Mouse (Mus musculus) spleen, postnatal 4 days (tissue): ENCODE measurements at regions not wholly inside any gene's neighbourhood (a gene's known extent, or its start where the extent isn't known, plus 50 kb on each side); places are given as distances from the start of the nearest gene placed in this dataset.

ENCODE experiments used
- DNase-seq, 2 experiments: peaks; one replicate each; pipeline ENCODE4 v3.0.0; 2022; ENCODE audit warnings: low spot score in 2 of 2

DNA sequence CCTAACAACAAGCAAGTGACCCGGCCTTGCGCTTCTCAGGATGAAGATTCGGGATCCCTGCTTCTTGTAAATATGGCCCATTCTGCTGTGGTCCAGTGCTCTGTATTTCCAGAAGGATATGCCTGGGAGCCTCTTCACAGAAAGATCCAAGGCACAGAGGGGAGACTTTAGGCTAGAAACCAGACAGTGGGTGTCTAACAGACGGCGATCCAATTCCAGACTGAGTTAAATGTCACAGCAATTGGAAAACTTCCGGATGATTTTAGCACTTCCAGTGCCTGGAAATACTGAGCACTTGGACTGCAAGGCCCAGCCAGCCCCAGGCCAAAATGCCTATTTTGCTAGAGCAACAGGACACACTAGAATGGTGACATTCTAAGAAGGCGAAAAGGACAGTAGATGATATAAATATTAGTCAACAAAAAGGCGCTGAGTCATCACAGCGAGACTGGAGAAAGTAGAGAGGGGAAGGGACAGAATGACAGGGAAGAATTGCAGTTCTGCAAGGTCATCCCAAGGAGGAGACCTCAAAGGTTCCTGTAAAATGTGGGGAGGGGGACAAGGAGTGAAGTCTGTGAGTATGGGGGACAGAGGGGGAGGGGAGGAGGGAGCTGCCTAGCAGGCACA is 111.7 kb upstream of the Msx2 start:
- no peak for DNase-seq

DNA sequence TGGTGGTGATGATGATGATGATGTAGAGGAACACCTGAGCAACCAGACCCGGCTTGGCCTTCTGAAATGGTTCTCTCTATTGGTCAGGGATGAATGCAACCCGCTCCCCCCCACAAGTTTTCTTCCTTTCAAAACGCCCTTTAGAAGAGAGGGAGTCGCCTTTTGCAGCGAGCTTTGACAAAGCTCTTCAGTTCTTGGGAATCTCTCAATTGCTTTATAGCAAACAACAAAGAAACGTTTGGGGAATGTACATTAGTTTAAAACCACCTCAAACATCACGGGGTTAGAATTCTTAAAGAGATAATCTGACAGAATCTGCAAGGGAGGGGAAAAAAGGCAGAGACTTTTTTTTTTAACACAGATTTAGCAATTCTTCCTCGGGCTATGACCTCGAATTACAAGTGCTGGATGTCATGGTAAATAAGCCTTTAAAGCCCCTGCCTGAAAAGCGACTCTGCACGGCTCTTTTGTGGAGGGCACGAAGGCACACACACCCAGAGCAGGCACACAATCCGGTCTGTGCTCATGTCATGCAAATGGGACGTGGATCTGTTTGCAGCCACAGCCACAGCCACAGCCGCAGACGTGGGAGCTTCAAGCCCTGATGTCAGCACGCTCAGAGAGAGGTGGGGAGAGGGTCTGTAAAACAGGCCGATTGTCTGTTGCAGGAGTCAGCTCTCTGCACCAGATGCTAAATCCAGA is 81.2 kb upstream of the Msx2 start:
- no peak for DNase-seq

DNA sequence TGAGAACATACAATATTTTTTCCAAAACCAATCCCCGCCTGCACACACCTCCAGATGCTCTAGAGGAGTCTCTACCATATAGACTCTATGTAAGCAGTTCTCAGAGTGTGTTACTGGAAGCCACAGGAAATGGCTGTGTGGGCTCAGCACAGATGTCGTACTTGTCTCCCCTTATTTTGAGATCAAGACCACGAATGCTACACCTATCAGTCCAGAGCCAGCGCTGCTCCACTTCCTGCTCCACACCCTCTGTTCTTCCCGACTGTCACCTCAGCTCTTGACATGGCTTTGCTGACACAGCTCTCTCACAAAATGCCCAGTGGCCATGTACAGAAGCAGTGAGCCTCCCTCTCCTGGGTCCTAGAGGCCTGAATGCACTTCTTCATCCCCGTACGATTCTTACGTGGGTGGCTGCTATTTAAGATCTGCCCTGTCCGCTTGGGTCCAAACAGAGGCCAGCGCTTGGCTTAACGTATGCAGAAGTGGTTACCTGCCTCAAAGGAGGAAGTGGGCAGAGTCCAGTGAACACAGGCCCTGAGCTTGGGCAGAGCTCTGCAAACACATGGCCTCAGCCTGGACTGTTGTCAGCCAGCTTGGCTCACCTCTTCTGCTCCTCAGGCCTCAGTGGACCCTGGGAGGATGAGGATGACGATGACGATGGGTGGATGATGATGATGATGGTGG is 80.5 kb upstream of the Msx2 start:
- no peak for DNase-seq

DNA sequence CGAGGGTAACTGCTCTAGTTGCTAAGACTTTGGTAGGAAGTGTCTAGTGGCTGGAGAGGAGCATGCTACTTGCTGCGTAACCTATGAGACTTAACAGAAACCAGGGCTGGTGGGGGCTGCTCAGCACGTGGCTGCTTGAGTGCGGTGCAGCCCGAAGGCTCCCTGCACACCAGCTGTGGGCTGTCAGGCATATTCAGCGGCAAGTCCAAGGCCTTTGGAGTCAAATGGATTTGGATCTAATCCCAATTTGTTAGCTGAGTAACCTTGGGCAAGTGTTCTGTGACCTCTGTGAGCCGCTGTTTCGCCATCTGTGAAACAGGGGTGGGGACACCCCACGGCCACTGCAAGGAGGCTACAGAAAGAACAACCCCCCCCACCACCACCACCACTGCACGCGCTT is 75.5 kb upstream of the Msx2 start:
- no peak for DNase-seq

DNA sequence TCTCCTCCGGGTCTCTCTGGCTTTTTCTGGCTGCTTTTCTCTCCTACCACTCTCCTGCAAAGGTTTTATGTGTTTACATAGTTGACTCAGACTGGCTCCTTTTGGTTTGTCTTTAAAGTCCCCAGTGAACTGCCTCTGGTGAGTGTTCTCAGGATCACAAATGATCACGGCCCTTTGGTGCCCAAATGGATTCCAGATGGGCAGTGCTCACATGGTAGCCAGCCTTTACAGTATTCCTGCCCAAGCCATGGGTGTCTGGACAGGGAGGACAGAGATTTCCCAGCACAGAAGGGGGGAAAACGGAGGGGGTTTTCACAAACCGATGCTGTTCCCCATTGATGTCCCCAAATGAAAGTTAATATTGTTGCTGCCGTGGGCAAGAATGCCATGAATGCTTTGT is 70.4 kb upstream of the Msx2 start:
- no peak for DNase-seq

DNA sequence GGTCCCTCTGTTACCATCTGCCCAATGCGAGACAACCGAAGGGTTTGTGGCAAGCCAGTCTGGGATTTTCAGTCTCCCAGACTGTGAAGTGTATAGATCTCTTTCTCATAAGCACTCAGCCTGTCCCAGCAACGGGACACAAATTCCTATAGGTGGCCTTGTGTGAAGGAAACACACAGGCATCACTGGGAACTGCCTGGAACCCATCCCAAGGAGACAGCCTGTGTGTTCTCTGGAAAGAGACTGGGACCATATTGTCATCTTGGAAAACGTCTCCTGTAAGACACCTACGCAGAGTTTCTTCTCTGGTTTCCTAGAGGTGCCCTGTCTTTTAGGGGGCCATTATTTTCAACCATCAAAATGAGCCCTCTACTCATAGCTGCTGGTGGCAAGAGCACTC is 66.9 kb upstream of the Msx2 start:
- no peak for DNase-seq

DNA sequence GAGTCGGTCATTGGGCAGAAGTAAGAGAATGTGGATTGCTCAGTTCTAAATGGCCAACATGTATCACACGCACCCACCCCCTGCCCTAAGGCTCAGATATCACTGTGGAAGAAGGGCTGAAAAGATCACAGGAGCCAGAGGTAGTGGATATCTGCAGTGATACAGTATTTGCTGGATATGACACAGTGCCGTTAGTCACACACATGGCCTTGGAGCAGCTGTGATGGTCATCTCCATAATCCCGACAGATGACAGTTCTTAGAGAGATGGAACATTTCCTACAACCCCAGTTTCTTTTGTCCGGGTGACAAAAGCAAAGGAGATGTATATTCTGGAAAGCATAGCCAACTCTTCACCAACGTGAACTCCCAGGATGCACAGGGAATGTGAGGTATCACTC is 65.1 kb upstream of the Msx2 start:
- DNase-seq = no peak

DNA sequence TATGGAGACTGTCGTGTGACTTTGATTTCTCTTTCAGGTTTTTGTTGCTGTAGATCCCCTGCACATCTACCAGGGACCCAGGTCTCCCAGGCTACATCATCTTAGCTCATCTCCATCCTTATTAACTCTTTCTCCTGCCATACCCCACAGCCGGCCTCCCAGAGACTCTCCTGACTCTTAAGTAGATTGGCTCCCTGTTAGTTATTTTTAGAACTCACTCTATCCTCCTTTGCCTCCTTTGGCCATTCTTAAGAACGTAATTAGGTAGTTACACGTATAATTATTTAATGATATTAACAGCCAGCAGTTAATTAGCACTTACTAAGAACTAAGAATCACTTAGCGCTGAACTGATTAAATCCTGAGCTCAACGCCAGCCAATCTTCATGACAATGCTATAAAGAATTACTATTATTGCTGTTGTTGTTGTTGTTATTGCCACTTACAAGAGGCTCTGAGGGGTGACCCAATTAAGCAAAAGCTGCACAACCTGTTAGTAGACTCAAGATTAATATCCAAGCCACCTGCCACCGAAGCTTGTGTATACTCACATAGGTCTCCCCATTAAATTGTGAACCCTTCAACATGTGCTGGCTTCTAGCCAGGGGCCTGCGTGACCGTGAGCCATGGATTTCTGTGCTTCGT is 63.0 kb upstream of the Msx2 start:
- DNase-seq = no peak

DNA sequence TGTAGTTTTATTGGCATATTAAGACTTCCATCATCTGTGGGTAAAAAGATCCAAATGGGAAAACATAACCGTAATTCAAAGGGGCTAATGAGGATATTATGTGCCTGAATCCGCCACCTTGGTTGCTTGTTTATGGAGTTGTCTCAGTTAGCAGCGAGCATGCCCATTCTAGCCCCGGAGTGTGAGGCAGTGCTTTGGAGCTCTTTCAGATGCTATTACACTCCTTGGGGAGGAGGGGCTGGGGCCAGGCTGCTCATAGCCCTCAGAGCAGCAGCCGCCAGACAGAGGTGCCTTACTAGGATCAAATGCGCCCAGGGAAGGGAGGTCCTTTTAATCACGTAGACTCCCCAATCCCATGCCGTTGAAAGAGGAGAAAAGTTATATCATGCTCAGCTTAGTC is 60.9 kb upstream of the Msx2 start:
- DNase-seq = no peak

DNA sequence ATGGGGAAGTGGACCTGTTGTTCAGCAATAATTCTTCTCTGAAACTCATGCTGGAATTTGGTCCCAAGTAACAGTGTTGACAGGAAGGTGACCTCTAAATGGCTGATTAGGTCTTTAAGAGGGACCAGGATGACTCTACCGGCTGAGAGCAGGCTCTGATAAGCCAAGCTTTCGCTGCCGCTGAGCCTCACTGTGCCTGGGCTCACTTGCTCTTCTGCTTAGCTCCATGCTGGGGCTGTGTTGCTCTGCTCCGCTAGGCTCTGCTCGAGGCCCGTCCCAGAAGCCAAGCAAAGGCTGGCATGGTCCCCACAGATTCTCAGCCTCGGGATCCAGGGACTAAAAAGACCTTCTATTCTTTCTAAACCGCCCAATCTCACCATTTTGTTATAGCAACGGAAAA is 54.0 kb upstream of the Msx2 start:
- no peak for DNase-seq

DNA sequence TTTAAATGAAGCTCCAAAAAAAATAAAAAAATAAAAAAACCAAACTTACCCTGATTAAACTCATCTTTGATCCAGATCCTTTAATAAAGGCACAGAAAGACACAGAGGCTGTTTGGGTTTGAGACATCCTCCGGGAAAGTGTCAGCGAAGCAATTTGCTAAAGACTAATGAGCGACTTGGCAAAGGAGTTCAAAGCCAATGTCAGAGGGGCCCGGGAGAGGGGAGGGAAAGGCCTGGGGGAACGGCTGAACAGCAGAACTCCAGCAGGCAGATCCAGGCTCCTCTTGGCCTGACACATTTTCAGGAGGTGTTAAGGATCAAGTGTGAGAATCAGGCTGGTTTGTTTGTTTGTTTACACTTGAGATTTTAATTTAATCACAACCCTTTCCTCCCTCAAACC is 49.9 kb upstream of the Msx2 start:
- no peak for DNase-seq
